Mouse (Mus musculus) MN1 (cell line): Measurements from ENCODE around the gene Bsn.

ENCODE experiments used
- DNase-seq: peaks from one replicate; pipeline ENCODE4 v3.0.0-alpha.2; 2016; ENCODE audit warnings: low spot score

Bsn gene

DNA sequence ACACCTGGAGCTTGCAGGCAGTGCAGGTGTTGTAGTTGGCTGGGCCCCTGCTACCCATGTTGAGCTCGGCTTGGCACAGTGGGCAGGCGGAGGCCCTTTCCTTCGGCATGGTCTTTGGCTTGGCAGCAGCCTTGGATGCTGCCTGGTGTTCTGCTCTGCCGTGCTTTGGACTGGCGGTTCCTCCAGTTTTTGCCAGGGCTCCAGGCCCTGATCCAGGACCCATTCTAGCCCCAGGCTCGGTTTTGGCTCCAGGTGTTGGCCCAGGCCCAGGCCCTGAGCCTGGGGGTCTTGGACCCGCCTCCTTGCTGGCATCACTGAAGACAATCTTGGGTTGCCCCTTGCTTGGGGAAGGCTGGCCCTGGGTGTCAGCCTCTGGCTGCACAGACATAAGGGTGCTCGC lies 64.5 kb downstream of the Bsn start:
- DNase-seq: no peak

DNA sequence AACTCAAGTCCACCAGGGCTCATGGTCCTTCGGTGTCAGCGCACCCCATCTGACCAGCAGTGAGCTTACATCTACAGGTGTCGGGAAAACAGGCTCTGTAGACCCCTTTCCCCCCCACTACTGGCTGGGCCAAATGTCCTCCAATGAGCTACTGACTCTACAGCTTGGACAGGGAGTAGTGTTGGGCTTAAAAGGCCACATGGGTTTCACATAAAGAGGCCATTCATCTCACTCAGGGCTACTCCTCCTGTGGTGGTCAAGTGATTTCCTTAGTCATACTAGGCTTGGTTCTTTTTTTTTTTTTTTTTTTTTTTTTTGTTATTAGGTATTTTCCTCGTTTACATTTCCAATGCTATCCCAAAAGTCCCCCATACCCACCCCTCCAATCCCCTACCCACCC lies 66.3 kb downstream of the Bsn start:
- DNase-seq: no peak

DNA sequence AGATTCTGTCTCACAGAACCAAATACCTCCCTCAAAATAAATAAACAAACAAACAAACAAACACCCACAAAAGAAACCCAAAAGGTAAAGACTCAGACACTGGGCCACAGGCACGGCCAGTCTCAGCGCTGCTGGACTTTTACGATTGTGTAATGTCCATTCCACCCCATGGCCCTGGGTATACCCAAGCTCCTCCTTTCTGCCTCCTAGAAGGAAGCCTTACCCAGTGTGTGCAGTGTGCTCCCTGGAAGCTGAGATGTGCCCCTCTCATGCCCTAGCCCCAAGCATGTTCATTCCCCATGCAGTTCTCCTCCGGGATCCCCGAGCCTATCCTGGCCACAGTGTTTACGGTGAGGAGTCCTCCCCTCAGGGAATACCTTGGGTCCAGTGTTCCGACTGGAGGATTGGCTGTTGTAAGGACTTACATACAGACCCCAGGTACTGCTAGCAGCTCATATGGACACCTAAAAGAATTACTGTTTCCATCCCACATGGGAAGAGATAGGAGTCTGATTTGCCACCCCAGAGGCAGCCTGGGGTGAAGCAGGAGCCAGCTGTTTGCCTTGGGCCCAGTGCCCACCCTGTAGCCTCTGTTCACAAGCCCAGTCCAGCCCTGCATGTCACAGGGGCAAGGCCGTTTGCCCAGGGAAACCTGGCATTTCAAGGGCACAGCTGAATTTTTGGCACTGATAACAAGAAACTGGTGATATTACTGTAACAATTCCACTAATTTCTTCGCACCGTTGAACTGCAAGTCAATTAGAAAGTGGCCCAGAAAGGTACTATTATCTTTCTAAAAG lies 68.8 kb downstream of the Bsn start:
- DNase-seq: no peak

DNA sequence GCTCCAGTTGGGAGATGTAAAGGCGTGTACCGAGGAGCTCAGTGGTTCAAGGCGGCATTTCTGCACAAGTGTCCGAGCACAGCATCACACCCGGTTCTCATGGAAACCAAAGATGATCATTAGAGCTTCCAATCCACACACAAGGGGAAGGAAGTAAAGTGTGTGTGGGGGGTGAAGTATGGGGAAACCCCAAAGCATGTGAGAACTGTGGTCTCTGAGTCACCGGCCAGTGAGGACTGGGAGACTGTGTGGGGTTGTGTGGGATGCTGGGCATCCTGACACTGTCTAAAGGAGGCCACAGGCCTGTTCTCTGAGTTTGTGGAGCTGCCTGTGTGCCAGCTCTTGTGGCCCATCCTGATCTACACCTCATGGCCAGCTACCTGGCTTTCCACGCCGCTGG lies 69.5 kb downstream of the Bsn start:
- DNase-seq: no peak

DNA sequence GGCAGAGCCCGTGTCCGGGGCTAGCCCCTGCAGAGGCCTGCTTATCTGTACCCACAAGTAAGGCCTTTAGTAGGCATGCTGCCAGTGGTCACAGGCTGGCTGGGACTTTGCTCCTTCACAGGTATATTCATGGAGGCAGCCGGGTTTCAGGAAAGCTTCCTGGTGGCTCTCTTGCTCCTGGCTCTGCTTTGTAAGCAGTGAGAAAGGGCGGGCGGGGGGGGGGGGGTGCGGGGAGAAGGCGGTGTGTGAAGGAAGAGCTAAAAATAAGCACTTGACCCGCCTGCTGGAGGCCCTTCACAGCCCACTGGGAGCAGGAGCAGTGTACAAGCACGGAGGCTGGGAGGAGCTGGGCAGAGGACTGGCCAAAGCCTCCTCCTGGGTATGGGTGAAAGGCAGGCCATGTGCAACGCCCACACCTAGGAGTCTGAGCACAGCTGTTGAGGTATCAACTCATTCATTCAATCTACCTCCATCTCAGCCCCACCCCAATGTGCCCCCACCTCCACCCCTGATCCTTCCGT lies 70.2 kb downstream of the Bsn start:
- peak; percentile 80 for DNase-seq

DNA sequence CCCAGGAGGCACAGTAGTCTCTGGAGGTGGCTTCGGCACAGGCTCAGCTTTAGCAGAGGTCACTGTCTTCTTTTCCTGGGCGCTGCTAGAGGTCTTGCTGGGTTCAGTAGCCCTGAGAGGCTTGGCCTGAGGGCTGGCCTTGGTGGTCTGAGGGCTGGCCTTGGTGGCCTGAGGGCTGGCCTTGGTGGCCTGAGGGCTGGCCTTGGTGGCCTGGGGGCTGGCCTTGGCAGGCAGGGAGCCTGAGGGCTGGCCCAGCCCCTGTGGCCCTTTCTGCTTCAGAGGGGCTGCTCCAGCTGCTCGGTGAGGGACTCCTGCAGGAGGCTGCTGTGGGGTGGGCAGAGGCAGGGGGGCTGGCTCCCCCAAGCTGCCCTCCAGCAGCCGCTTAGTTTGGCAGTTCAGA lies 73.0 kb downstream of the Bsn start:
- DNase-seq: no peak

DNA sequence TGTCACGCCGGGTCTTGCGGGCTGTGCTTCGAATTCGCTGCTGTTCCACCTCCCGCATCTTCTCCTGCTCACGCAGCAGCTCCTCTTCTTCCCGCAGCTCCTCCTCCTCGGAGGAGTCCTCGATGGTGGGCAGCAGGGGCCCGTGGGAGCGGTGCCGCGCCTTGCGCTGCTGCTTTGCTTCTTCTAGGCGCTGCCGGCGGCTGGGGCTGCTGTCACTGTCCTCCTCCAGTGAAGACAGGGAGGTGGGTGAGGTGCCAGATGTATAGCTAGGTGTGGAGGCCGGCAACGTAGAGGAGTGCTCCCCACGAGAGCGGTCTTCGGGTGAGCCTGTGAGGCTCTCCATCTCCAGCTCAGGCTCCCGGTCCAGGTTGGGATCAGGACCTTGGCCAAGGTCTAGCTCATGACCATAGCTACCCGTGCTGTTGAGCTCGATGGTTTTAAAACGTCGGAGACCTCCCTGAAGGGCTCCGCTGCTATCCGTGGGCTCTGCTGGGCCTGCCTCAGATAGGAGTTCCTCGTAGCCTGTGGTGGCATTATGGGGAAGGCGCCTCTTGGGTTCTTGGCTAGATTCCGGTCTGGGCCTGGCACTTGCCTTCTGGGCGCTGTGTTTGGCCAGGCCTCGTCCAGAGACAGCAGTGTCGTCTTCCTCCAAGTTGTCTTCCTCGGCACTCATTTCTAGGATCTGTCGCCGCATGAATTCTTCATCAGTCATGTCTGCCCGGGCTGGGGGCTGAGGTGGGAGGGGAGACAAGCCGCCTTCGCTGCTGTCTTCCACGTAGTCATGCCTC lies 74.7 kb downstream of the Bsn start:
- no peak for DNase-seq

DNA sequence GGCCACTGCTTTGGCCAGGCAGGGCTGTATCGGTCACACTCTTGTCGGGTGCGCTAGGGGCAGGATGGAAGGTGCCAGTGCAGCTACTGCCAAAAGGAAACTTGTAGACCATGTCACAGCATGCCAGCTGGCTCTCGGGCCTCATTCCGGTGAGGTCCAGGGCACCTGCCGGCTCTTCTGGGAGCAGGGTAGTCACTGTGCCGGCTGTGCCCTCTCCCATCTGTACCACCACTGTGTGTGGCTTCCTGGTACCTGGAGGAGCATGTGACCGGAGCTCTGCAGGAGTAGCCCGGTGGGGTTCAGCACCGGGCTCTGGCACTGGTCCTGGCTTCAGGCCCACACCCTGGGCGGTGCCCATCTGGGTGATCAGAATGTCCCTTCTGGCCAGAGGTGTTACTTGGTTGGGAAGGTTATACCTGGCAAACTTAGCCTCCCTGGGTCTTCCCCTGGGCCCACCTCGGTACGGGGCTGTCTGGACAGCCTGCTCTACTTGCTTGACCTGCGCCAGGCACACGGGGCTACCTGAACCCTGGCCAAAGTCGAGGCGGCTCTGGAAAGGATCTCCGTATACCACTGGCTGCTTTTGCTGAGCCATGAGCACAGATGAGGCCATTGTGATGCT lies 77.4 kb downstream of the Bsn start:
- no peak for DNase-seq

DNA sequence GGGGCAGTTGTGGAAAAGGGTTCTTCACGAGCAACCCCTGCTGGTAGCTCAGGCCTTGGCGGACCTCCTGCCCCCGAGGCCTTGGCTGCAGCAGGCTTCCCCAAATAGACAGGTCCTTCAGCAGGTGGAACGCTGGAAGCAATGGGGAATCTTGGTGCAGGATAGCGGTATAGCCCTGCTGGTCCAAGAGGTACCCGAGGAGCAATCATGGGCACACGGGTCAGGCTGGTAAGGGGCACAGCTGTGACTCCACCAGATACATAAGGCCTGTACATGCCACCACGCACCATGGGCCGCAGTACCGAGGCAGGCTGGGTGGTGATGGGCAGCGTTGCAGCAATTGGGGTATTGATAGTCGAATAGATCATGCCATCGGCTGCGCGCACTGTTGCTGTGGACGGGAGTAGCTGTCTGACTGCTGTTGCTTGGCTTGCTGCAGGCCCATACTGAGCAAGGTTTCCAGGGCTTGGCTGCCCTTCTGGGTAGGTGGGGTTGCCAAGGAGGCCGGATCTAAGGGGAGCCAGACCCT lies 78.5 kb downstream of the Bsn start:
- no peak for DNase-seq

DNA sequence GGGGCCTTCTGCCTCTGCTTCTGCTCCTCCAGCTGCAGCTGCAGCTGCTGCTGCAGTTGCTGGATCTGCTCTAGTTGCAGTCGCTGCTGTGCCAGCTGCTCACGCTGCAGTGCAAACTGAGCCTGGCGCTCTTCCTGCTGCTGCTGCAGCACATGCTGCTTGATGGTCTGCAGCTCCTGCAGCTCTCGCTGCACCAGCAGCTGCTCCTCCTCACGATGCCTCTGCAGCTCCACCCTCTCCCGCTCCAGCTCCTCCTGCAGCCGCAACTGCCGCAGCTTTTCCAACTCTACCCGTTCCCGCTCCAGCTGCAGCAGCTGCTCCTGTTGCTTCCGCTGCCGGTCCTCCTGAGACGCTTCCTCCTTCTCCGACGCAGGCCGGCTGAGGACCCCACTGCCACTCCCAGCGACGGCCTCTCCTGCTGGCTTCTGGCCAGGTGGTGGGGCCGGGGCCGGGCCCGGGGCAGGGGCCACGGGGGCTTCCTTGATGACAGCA lies 79.0 kb downstream of the Bsn start:
- DNase-seq: no peak

DNA sequence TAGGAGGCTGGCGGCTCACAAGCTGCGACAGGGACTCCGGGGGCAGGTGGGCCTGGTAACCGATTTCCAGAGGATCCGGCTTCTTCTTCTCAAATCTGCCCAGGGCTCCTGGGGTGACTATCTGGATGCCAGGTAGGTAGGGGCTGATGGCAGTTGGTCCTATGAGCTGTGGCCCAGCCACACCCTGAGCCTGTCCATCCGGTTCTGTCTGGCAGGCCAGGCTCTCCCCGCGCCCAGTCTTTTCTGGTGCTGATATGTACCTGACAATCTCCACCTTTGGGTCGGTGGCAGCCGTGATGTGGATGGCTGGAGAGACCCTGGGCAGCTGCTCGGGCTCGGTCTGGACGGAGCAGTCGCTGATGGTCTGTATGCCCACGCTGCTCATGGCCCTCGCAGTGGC lies 80.0 kb downstream of the Bsn start:
- no peak for DNase-seq

DNA sequence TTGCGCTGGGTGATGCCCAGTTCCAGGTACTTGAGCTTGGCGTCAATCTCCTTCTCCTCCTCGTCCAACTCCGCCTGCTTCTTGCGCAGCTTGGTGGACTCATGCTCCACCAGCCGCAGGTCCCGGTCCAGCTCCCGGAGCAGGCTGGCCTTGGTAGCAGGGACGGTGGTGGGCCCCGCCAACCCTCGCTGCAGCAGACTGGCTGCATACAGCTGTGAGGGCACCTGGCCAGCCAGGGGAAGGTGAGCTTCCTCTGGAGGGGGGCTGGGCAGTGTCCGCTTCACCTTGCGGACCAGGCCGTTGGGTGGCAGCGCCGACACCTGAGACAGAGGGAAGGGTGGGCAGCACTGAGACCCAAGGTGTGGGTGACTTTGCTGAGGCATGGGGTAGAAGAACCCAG lies 82.3 kb downstream of the Bsn start:
- no peak for DNase-seq

DNA sequence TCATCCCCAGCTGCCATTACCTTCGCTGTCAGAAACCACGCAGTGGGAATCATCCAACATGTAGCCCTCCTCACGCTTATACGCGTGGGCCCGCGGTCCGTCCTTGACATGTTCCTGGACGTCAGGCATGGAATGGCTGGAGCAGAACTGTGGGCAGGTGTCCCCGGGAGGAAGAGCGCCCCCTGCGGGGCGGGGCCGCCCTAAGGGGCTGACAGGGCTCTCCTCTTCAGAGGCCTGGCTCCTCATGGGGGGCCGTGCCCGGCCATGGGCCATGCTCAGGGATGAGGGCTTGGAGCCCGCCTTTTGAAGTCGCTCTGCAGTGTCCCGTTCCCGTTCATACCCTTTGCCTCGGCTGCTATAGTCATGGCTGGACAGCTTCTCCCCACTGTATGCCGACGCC lies 84.1 kb downstream of the Bsn start:
- no peak for DNase-seq

DNA sequence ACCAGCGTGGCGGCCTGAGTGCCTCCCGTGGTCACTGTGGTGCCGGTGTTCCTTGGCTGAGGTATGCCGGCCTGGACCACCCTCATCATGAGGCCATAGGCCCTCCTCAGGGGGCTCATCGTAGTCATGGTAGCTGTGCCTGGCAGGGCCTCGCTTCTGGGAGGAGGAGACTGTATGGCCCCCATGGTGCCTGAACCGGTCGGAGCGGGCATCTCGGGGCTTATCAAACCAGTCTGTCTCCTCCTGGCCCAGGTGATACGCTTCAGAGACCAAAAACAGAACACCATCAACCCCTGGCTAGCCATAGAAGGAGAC lies 84.7 kb downstream of the Bsn start:
- DNase-seq: no peak

DNA sequence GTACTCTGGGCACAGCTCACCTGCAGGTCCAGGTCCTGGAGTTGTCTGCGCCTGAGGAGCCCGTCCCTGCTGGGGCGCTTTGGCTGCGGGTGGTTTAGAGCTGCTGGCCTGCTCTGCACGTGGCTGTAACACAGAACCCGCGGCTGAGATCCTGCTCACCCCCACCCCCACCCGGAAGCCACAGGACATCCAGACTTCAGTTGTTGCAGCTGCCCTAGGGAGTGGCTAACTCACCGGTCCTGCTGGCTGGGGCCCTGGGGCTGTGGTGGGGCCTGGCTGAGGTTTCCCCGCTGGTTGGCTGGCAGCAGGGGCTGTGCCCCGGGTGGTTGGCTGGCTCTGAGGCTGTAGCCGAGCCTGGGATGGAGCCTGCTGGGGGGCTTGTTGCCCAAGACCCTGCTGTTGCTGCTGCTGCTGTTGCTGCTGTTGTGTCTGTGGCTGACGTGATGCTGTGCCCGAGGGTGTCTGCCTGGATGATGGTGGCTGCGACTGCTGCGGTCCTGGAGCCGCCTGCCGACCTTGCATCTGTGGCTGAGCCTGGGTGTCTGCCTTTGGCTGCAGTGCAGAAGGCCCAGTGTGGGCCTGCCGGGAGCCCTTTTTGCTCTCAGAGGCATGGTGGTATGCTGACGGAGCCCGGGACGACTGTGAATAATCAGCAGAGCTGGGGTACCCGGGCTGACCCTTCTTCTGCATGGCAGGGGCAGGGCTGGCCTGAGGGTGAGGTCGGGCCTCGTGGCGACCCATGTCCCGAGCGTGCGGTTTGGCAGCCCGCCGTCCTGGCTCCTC lies 85.2 kb downstream of the Bsn start:
- DNase-seq: no peak

DNA sequence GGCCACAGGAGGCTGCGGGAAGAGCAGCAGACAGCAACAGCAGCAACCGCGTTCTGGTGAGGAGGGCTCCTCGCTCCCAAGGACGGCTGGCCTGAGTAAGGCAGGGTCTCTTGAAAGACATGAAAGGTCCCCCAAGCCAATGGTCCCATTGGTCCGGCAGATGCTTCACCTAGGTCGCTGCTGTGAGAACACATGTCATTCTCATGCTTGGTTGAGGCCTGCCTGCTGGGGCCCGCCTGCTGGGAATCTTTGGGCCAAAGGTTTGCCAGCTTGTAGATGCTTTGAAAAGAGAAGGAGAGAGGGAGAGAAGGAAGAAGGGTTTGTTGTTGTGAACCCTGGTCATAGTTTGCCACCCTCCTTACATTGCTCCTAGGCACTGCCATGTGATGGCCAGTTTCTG lies 90.6 kb downstream of the Bsn start:
- no peak for DNase-seq

DNA sequence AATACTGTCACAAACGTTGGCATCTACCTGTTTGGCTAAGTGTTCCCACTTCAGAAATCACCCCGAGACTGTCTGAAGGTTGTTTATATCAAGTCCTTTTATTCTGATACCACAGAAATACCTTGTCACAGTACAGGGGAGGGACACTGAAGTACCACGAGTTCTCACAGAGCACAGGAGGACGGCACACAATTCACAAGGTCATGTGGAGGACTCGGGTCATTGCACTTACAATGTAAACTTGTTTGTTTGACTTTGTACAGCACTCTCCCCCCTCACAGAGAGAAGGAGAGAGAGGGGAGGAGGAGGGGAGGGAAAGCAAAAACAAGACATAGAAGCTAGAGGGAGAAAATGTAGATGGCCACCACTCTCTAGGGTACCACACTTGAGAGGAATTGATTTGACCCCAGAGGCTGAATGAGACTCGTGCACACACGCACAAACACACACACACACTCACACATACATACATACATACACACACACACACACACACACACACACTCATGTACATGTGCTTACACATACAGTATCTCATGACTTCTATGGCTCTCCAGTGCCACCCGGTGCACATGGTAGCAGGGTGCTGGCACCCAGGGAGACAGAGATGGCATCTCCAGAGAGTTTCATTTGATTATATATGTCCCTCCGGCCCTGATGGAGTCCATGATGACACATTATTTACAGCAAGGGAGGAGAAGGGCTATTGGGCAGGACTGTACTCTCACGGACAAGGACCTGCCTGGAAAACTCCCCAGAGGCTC lies 94.1 kb downstream of the Bsn start:
- DNase-seq: no peak

DNA sequence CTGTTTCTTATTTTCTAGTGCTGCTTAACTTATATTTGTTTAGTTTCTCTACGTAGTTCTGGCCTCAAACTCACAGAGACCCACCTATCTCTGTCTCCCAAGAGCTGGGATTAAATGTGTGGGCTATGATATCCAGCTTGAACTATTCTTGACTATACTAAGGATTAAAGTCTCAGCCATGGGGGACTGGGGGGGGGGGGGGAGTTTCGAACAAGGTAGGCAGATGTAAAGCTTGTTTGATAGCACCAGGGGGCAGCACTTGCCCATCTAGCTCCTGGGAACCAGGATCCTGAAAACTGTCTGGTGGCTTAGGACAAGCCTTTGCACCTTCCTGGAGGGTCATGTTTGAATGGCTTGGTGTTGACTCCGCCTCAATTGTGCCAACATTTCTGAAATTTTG lies 94.7 kb downstream of the Bsn start:
- peak; percentile 75 for DNase-seq

DNA sequence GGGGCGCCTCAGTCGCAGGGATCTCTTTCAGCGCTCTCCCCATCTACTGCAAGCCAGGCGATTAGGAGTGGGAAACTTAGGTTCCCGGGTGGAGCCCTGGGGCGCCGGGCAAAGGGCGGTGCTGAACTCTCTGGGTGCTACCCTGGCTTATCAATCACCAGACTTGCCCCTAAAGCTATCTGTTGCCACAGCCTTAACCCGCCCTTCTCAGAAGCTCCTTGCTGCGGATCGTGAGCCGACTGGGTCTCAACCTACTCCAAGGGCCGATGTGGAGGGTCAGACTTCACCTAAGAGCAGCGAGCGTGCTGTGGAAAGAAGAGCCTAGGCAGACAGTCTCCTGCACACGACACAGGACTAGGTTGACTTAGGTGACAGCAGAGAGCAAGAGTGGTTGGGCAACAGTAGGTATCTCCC lies 95.2 kb downstream of the Bsn start:
- DNase-seq: no peak

DNA sequence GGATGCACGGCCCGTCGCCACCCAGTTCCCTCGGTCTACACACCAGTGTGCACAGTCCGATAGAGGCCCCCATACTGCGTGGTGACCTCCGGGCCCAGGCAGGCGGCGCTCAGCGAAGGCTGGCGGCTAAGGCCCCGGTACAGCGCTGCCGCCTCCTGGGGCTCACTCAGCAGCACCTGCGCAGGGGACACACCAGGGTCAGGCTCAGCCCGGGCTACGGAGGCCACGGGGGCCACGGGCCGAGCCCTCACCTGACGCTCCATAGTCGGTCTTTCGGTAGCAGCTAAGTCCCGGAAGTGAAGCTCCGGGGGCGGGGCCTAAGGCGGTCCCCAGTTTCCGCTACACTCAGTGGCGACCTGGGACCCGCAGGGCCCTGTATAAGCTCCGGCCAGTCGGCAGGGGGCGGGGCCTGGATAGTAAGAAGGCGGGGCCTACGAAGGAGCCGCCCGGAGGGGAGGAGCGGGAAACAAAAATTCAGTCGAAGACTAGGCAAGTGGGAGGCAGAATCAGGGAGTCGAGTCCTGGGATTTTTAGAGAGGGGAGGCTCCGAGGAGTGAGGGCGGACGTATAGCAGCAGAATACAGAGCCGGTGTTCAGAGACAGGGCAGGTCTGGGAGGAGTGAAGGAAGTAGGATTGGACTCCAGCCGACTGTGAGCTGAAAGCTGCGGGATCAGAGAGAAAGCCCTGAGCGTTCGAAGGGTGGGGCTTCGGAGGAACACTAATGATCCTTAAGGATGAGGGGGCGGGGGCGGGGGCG lies 95.8 kb downstream of the Bsn start, which contains the start of gene Apeh:
TSS of gene Apeh (minus strand) at position 423 of the 758 bp plus-strand sequence.
- peak; percentile 91 for DNase-seq
